Mouse (Mus musculus) regulatory T cell (primary cell): ENCODE data around the gene Col5a2.

Experiments
- in situ Hi-C: fragments of 300-600 bp; cut with MboI, MseI; formaldehyde crosslinking; loops from one replicate; pipeline ENCODE4 v1.15.1; 2025; ENCODE audit warnings: high pct_unique_total_duplicates

Gene Col5a2

DNA sequence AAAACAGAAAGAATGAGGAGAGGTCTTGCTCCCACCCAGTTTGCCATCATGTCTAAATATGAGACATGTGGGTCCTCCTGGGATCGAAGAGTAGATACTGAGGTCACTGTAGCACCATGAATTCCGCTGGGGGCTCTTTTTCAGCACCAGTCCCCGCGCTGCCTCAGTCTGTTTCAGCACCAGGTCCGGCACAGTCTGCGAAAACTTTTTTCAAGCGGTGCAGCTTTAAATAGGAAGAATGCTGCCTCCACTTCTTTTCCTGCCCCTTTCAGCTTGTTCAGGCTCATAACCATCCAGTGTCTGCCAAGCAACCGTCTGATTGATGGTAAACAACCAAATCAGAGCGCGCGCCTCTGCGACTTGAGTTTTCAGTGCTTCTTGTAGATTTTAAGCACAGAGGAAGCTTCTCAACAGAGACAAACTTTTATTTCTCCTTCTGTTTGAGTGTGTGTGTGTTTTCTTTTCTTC lies at the start of gene Col5a2:
TSS of gene Col5a2 (minus strand) at position 418 of the 468 bp plus-strand sequence.
- in situ Hi-C loops = no loop called here

- in situ Hi-C loops = no loop called here
Observed at GRCm38 (mm10) chr1:45550531-45550930, 47.4 kb upstream of the Col5a2 start.

DNA sequence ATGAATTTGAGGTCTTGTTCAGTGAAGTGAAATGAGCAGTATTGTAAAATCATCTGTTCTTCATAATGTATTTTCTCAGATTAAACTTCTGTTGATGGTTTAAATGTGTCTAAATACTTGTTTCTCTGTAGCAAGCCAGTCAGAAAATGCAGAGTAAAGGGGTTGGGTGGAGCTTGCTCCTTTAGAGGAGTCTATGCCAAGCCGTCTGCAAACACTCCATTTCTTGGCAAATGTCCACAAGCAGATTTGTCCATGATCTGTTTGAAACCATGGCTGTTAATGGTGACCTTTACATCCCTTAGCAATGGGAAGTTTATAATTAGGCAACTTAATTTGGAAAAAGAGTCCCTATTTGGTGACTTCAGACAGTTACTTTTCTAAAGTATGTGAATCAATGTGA lies 38.8 kb upstream of the Col5a2 start:
- in situ Hi-C loops = no loop called here

GRCm38 (mm10) chr1:45541161-45541560 lies 38.1 kb upstream of the Col5a2 start:
- in situ Hi-C loops = no loop called here

- in situ Hi-C loops = no loop called here
Observed at GRCm38 (mm10) chr1:45531486-45531885, 28.4 kb upstream of the Col5a2 start.

DNA sequence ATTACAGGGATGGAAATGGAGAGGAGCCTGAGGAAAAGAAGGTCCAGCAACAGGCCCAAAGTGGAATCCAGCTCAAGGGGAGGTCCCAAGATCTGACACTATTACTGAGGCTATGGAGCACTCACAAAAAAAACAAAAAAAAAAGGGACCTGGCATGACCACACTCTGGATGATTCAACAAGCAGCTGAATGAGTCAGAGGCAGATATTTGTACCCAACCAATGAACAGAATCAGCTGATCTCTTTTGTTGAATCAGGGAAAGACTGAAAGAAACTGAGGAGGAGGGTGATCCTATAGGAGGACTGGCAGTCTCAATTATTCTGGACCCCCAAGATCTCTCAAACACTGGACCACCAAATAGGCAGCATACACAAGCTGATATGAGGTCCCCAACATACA lies 24.4 kb upstream of the Col5a2 start:
- in situ Hi-C loops = loop anchor here (10.0 kb wide), 1 partner anchor 1273 kb away; no protein-coding TSS in a partner anchor

GRCm38 (mm10) chr1:45523601-45524000 lies 20.5 kb upstream of the Col5a2 start:
- in situ Hi-C loops = loop anchor here (10.0 kb wide), 1 partner anchor 1269 kb away; no protein-coding TSS in a partner anchor

DNA sequence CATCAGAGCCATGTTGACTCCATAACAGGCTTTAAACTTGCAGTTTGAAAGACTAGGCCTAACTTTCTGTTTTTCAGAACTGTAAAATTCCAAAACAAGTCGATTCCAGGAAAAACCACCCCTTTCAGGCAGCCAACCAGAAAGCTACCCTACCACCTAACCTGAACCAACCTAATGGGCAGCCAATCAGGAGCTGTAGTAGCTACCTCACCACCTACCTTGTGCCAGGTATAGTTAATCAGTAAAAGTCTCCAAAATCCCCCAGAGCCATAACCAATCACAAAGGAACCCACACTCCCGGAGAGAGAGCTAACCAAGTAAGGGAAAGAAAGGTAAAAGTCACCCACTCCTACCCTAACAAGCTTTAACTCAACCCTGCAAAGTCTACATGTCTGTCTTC lies 18.4 kb upstream of the Col5a2 start:
- in situ Hi-C loops = loop anchor here (10.0 kb wide), 1 partner anchor 1267 kb away; no protein-coding TSS in a partner anchor

DNA sequence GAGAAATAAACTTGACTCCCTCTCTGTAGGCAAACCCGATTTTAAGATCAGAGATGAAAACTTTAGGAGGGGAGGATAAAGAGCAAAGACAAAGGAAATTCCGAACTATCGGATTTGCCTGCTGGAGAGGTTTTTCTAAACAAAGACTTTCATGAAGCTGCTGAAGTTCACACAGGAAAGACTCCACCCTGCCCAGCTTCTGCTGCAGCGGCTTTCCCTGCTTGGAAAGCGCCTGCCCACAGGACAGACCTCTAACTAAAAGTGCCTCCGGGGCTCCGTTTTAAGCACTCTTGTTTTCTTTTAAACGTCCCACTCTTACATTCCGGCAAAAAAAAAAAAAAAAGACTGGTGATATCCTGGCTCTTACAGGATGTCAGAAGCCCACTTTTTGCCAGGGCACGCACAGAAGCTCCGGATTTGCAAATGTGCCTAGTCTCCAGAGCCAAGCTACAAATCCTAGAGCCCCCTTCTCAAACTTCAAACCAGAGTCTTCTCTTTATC lies 791 bp downstream of the Col5a2 start:
- in situ Hi-C loops = no loop called here

DNA sequence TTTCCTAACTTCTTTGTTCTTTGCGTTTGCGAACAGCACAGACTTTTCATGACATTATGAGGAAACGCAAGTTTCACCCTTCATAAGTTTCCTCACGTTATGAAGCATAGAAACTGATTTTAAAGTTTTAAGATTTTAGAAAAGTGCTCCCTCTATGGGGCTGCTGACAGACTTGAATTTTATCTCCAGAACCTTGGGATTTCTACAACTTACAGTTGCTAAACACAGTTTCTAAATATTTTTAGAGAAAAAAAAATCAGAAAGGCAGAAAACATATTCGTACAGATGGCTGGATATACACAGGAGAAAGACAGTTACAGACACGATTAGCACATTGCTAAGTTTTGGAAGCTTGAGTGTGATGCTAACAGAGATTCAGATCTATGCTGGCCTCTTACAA lies 1.6 kb downstream of the Col5a2 start:
- in situ Hi-C loops = no loop called here

DNA sequence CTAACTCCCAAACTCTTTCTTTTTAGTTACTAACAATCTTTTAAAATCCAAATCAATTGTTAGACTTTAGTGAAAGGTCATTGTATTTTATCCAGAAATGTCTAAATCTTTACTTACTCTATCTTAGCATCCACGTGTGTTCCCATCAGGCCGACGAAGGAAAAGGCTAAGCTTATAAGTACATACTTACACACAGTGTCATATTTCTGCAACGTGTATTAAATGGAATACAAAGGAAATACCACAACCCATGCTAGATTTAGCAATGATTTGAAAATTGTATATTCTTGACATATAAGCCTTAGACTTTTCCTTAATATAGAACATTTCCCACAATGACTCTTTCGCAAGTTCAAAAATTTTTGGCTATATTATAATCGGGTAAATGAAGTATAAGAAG lies 2.6 kb downstream of the Col5a2 start:
- in situ Hi-C loops = no loop called here

- in situ Hi-C loops = no loop called here
Observed at GRCm38 (mm10) chr1:45495025-45495424, 8.1 kb downstream of the Col5a2 start.

GRCm38 (mm10) chr1:45492130-45492723 lies 10.9 kb downstream of the Col5a2 start:
- in situ Hi-C loops = no loop called here

DNA sequence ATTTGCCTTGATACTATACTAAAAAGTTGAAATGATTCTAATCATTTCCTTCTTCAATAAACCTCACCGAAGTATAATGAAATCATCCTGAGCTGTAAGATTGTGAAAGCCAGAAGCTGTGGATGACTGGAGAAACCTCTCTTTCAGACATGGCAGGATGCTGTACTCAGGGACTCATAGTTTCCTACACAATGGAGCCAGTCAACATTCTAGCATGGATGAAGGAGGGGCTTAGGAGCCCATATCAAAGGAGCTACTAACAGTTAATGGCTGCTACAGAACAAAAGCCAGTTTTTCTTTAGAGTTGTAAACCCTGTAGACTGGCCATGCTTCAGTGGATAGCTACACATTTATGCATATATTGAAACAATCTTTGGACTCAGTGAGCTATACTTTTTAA lies 12.6 kb downstream of the Col5a2 start:
- in situ Hi-C loops = no loop called here

DNA sequence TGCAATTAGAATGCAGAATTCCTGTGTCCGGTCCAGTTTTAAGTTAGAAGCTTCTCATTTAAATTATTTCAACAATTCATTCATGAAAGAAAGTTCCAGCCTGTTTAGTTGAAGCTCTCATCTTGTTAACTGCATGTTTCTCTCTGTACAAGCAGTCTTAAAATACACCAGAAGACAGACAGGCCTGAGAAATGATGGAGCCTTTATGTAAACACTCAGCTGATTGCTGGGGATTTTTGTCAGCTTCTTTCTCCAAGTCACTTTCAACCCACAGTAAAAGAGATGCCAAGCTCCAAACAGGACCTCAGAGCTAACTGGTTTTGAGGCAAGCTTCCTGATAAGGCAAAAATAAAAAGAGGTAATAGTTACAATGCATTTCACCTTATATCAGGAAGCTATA lies 14.8 kb downstream of the Col5a2 start:
- in situ Hi-C loops = no loop called here

DNA sequence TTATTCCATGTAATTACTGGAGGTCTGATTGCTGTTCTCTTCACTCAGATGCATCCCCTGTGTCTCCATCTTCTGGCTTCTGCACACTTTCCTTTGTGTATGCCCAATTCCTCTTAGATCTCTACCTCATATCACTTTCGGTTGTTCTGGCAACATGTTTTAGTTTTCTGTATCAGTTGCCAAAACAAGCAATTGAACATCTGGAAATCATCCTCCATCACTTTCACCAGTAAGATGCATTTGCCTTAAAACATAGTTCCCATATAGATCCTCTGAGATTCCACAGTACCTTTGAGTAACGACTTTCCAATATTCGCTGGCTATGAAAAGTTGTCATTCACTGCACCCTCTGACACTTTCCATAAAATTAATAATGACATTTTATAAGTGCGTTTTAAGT lies 20.1 kb downstream of the Col5a2 start:
- in situ Hi-C loops = no loop called here

- in situ Hi-C loops = no loop called here
Observed at GRCm38 (mm10) chr1:45481876-45482275, 21.2 kb downstream of the Col5a2 start.

- in situ Hi-C loops = no loop called here
Observed at GRCm38 (mm10) chr1:45479087-45479486, 24.0 kb downstream of the Col5a2 start.

GRCm38 (mm10) chr1:45472751-45473150 lies 30.3 kb downstream of the Col5a2 start:
- in situ Hi-C loops = no loop called here

DNA sequence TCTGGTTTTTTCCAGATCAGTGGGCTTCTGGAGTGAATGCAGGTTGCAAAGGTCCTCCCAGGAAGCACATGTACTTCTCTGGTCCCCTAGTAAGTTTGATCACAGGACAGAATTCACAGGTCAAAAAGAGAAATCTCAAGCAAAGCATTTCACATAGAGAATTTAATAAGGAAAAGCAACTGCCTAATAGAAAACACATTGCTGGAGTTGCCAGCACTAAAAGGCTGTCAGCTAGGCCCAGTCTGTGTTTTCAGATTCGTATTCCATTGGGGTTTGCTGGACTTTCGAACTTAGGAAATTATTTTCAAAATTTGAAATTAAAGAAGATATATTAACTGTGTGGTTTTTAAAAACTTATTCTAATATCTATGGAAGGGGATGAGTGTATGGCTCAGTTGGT lies 42.3 kb downstream of the Col5a2 start:
- in situ Hi-C loops = no loop called here

GRCm38 (mm10) chr1:45455763-45456162 lies 47.3 kb downstream of the Col5a2 start:
- in situ Hi-C loops = no loop called here

GRCm38 (mm10) chr1:45448856-45449255 lies 54.2 kb downstream of the Col5a2 start:
- in situ Hi-C loops = no loop called here

- in situ Hi-C loops = loop anchor here (10.0 kb wide), 1 partner anchor 333 kb away; no protein-coding TSS in a partner anchor
Observed at GRCm38 (mm10) chr1:45431922-45432321, 71.2 kb downstream of the Col5a2 start.
